Mouse (Mus musculus): Measurements from ENCODE around the gene Snrpc. TPM values are rescaled to one million over a fixed set of nuclear protein-coding genes. Genes with fewer than 3 reads are reported as not detected.

Snrpc gene
- polyA plus RNA-seq, 1 experiment from 2014 or later: 125 TPM

DNA sequence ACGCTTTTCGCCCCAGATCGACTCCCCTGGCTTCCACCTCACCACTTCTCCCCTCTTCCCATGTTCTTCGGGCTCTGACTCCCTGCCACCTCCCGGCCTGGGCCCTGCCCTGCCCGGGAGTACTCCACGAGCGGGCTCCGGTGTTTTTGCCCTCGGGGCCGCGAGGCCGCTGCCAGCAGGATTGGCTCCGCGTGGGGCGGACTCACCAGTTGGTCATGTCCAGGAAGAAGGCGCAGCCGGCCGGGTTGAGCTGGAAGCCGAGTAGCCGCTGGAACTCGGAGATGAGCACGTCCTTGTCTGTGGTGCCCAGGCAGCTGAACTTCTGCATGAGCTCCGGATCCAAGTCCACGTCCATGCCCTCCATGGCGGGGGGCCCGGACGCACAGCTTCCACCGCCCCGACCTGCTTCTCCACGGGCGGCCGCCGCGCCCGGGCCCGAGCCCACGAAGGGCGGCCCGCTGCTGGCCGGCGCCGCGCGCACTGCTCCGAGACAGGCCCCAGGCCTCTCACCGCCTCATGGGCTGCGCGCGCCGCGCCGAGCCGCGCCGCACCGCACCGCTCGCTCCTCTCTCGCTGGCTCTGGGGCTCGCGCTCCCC, 17.9 kb upstream of the Snrpc start:
- Histone ChIP-seq H3K4me3 (replicated peaks) (peak overlapping the region; percentile 94), H3K9ac (peak overlapping the region; percentile 99), H3K4me2 (peak overlapping the region; percentile 91), H3K36me3 (replicated peaks) (no peaks in the 10 kb centered on the region), H3K27me3 (no peaks in the 10 kb centered on the region), H3K9me3 (replicated peaks) (no peaks in the 10 kb centered on the region), H3K27ac (replicated peaks) (peak overlapping the region; percentile 93), H3K4me1 (replicated peaks) (peaks cover 63% of the 10 kb centered on the region)
- WGBS (ENCODE audit: insufficient replicate concordance): under 1% methylated on average over 61 of the region's 62 CpGs
- peak; percentile 35 for ATAC-seq (ENCODE audit: insufficient read depth)

DNA sequence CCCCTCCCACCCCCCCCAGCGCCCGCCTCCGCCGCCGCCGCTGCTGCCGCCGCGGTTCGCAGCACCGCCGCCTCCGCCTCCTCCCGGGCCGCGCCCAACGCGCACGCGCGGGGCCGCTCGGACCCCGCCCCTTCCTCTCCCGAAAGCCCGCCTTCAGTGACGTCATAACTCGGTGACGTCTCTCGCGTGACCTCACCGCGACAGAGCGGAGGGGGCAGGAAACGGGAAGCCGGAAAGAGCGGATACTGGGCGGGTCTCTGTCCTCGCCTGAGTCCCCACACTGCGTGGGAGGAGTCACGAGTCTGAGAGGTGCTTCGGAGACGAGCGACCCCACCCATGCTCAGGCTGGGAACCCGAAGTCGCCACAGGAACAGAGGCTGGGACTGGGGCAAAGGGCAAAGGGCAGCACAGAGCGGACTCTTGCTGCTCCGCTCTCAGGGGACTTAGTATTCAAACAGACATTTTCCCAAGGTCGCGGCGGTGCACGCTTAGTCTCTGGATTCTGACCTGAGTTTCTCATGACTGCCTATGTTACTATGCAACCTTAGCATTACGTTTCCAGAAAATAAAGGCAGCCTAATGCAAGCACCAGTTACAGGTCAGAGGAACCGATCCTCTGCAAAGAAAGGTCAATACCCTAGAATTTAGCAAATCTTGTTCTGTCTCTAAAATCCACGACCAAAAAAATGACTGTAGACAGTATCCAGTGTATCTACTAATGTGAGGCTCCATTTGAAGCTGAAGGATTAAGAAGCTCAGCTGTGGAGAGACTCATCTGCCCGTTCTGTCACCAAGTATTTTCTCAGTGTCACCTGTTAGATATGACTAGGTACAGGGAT, 17.2 kb upstream of the Snrpc start, which contains the start of gene D17Wsu92e:
TSS of gene D17Wsu92e (minus strand) at position 81 of the 839 bp plus-strand sequence.
- H3K4me2 ChIP-seq: peak within 1 kb of the TSS; percentile 91
- no peaks in the 10 kb centered on the region for H3K9me3 ChIP-seq (replicated peaks)
- H3K27me3 ChIP-seq: no peaks in the 10 kb centered on the region
- under 1% methylated on average over 55 of the region's 56 CpGs for WGBS (ENCODE audit: insufficient replicate concordance)
- H3K36me3 ChIP-seq (replicated peaks): no peaks in the 10 kb centered on the region
- peaks cover 68% of the 10 kb centered on the region for H3K4me1 ChIP-seq (replicated peaks)
- H3K4me3 ChIP-seq (replicated peaks): peak within 1 kb of the TSS; percentile 94
- H3K27ac ChIP-seq (replicated peaks): peak within 1 kb of the TSS; percentile 93
- peak; percentile 90 for ATAC-seq (ENCODE audit: insufficient read depth)
- peak within 1 kb of the TSS; percentile 99 for H3K9ac ChIP-seq

DNA sequence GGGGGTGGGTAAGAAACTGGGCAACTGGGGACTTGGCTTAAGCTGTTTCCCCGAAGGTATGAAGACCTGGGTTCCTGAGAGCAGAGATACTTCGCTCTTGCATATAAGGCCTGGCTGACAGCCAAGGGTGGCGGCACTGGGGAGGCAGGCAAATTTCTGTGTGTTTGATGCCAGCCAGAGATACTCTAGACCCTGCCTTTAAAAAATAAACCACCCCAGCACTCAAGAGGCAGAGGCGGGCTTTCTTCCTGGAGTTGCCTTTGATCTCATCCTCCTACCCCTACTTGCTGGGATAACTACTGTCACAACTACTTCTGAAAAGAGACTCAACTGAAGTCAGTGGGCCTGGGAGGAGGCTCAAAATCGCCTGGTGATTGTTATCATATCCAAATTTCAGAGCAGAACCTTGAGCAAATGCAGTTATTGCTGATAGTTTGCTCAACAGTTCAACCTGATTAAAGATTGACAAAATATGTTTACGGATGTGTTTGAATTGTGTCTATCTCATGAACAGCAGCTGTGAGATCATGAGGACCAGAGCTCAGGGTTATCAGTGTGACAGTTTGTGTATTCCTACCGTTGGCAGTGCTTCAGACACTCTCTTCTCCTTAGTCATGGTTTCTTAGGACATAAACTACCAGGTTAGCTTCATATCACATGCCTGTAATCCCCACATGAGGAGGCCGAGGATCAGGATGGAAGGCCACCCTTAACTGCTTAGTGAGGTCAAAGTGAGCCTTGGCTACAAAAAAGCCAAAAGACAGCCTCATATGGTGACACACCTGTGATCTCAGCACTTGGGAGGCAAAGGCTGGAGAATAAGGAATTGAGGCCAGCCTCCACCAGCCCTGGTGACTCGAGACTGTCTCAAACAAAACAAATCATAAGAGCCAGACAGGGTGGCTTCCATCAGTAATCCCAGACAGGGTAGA, 16.3 kb upstream of the Snrpc start:
- H3K4me2 ChIP-seq: peak overlapping the region; percentile 91
- peak; percentile 14 for ATAC-seq (ENCODE audit: insufficient read depth)
- WGBS (ENCODE audit: insufficient replicate concordance): 14% methylated on average over 9 of the region's 9 CpGs
- H3K27ac ChIP-seq (replicated peaks): peak overlapping the region; percentile 90
- no peaks in the 10 kb centered on the region for H3K36me3 ChIP-seq (replicated peaks)
- peak overlapping the region; percentile 94 for H3K4me3 ChIP-seq (replicated peaks)
- H3K9me3 ChIP-seq (replicated peaks): no peaks in the 10 kb centered on the region
- no peaks in the 10 kb centered on the region for H3K27me3 ChIP-seq
- peak overlapping the region; percentile 66 for H3K9ac ChIP-seq
- H3K4me1 ChIP-seq (replicated peaks): peaks cover 77% of the 10 kb centered on the region

DNA sequence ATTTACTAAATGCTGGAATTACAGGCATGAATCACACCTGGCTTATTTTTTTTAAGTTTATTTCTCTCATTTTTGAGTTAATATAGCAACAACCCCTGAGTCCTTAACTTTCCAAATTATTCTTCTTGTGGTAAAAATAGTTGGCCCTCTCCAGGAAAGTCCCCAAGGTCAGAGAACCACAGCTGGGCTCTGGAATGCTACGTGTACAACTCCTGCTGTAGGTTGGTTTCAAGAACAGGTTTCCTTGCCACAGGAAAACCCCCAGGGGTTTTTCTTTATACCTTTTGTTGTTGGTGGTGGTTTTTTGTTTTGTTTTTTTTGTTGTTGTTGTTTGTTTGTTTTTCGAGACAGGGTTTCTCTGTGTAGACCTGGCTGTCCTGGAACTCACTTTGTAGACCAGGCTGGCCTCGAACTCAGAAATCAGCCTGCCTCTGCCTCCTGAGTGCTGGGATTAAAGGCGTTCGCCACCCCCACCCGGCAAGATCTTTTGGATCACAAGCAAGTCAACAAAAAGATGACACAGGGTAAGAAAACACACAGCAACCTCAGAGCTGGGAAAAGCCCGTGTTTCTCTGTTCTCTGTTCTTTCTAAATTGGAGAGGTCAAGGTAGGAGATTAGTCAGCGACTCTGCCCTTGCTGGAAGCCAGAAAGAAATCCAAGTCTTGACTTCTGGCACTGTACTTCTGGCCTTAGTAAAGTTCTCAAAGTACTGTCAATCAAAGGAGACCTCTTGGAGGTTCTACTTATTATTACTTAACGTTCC, 14.6 kb upstream of the Snrpc start:
- Histone ChIP-seq H3K9ac (no peak overlapping the region), H3K4me1 (replicated peaks) (peaks cover 67% of the 10 kb centered on the region), H3K4me2 (no peak overlapping the region), H3K36me3 (replicated peaks) (no peaks in the 10 kb centered on the region), H3K4me3 (replicated peaks) (no peak overlapping the region), H3K27me3 (0 out of 2 replicates have a peak, but pooled peaks cover 6% of the 10 kb centered on the region), H3K27ac (replicated peaks) (peak overlapping the region; percentile 90; the same call in 1 of the 2 replicates), H3K9me3 (replicated peaks) (no peaks in the 10 kb centered on the region)
- ATAC-seq (ENCODE audit: insufficient read depth): no peak
- 76% methylated on average over 9 of the region's 9 CpGs for WGBS (ENCODE audit: insufficient replicate concordance)

DNA sequence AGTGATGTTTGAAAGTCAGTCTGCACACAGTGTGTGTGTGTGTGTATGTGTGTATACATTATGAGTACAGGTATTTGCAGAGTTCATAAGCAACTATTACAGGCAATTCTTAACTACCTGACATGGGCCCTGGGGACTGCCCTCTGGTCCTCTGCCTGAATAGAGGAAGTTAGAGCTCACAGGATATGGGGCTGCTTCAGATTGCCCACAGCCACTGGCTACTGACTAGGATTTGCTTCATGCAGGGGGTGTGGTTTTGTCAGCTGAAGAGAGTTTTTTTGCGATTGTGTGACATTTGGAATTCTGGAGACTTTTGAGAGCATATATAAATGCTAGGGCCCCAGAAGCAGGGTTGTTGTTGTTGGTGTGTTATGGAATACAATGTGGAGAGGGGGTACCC, 13.0 kb upstream of the Snrpc start:
- Histone ChIP-seq H3K4me3 (replicated peaks) (peak overlapping the region; percentile 55; the same call in 1 of the 2 replicates), H3K4me1 (replicated peaks) (peaks cover 51% of the 10 kb centered on the region), H3K4me2 (peak overlapping the region; percentile 73), H3K36me3 (replicated peaks) (no peaks in the 10 kb centered on the region), H3K27ac (replicated peaks) (peak overlapping the region; percentile 80), H3K27me3 (peaks cover 9% of the 10 kb centered on the region; the same call in 1 of the 2 replicates), H3K9me3 (replicated peaks) (no peaks in the 10 kb centered on the region), H3K9ac (peak overlapping the region; percentile 16; the same call in 1 of the 2 replicates)
- WGBS (ENCODE audit: insufficient replicate concordance): 20% methylated on average over 1 of the region's 1 CpGs
- no peak for ATAC-seq (ENCODE audit: insufficient read depth)

DNA sequence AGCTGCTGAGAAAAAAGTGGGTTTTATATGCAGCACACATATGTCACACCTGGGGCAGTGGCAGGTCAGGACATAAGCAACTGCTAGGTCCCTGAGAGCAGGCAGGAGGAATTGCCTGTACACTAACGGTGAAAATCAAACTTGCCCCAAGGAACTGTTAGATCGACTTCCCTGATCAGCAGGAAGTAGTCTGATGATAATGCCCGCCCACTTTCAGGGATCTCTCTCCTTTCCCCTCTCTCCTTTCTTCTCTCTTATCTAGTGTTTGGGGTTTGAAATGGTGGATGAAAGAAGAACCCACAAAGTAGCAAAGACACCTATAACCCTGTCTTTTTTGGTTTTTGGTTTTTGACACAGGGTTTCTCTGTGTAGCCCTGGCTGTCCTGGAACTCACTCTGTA, 12.4 kb upstream of the Snrpc start:
- WGBS (ENCODE audit: insufficient replicate concordance): 5% methylated on average over 3 of the region's 3 CpGs
- peaks cover 9% of the 10 kb centered on the region; the same call in 1 of the 2 replicates for H3K27me3 ChIP-seq
- H3K36me3 ChIP-seq (replicated peaks): no peaks in the 10 kb centered on the region
- ATAC-seq (ENCODE audit: insufficient read depth): no peak
- peak overlapping the region; percentile 55 for H3K4me3 ChIP-seq (replicated peaks)
- peaks cover 51% of the 10 kb centered on the region for H3K4me1 ChIP-seq (replicated peaks)
- H3K9ac ChIP-seq: peak overlapping the region; percentile 16
- peak overlapping the region; percentile 80 for H3K27ac ChIP-seq (replicated peaks)
- peak overlapping the region; percentile 73 for H3K4me2 ChIP-seq
- H3K9me3 ChIP-seq (replicated peaks): no peaks in the 10 kb centered on the region

DNA sequence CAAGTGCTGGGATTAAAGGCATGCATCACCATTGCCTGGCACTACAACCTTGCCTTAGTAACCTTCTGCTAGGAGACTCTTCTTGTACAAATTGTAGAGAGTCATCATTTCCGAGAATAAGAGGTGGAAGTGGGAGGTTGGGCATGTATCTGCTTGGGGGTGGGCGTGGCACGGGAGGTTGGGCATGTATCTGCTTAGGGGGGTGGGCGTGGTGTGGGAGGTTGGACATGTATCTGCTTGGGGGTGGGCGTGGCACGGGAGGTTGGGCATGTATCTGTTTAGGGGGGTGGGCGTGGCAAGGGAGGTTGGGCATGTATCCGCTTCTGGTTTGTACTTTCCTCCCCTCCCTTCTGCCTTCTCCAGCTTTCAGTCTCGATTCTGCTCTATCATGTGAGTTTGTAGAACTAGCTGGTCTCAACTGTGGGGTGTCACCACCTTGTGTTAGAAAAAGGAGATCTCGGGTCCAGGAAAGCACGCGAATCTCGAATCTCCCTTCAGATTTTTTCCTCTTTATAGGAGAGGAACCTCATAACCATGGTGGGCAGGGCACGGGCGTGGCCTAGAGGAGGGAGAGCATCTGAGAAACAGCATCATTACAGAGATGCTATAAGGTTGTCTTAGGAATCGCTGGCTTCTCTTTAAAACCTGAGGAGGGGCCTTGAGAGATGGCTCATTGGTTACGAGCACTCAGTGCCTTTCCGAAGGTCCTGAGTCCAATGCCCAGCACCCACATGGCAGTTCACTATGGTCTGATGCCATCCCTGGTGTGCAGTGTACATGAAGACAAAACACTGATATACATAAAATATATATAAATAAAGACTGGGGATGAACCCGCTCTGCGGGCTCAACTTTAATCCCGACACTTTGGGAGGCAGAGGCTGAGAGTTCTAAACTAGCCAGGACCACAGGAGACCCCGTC, 11.7 kb upstream of the Snrpc start:
- no peaks in the 10 kb centered on the region for H3K9me3 ChIP-seq (replicated peaks)
- peak overlapping the region; percentile 73 for H3K4me2 ChIP-seq
- H3K4me3 ChIP-seq (replicated peaks): peak overlapping the region; percentile 55
- H3K27me3 ChIP-seq: peaks cover 9% of the 10 kb centered on the region; the same call in 1 of the 2 replicates
- H3K9ac ChIP-seq: peak overlapping the region; percentile 32; the same call in 1 of the 2 replicates
- ATAC-seq (ENCODE audit: insufficient read depth): peak; percentile 72
- H3K36me3 ChIP-seq (replicated peaks): no peaks in the 10 kb centered on the region
- peaks cover 45% of the 10 kb centered on the region for H3K4me1 ChIP-seq (replicated peaks)
- 3% methylated on average over 22 of the region's 22 CpGs for WGBS (ENCODE audit: insufficient replicate concordance)
- peak overlapping the region; percentile 80 for H3K27ac ChIP-seq (replicated peaks)

DNA sequence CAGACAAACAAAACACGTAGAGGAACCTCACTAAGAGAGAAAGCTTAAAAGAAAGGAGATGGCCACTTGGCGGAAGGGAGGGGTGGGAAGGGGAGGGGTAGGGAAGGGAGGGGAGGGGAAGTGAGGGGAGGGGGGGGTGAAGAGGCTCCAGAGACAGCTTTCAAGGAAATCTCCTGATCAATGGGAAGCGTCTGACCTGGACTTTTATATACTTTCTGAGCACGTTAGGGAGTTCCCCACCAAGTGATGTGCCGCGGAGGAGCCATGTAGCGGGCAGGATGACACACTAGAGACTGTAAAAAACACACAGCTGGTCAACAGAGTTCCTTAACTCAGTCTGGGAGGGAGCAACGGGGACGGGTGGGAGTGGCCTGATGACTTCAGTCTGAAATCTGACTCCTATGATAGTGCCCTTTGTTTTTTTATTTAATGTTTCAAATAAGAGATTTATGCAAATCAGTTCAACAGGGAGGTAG, 11.0 kb upstream of the Snrpc start:
- Histone ChIP-seq H3K27ac (replicated peaks) (peak overlapping the region; percentile 80), H3K4me2 (peak overlapping the region; percentile 73), H3K9ac (no peak overlapping the region), H3K4me3 (replicated peaks) (peak overlapping the region; percentile 55), H3K27me3 (peaks cover 9% of the 10 kb centered on the region; the same call in 1 of the 2 replicates), H3K4me1 (replicated peaks) (peaks cover 38% of the 10 kb centered on the region), H3K9me3 (replicated peaks) (no peaks in the 10 kb centered on the region), H3K36me3 (replicated peaks) (no peaks in the 10 kb centered on the region)
- no peak for ATAC-seq (ENCODE audit: insufficient read depth)
- 3% methylated on average over 8 of the region's 9 CpGs for WGBS (ENCODE audit: insufficient replicate concordance)

DNA sequence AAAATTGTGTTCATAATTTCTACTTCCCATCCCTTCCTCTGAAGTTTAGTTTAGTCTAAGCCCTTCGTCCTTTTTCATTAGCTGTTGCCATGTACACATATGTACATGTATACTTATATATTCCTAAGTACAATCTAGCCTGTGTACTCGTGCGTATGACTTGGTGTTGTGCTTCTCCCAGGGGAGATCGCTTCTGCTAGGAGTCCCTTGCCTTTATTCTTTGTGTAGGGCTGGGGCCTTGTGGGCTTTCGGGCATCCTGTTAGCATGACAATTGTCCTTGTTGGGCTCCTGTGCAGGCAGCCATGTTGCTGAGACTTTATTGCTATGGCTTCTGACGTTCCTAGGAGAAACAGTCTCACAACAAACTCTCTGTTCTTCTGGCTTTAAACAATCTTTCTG, 10.4 kb upstream of the Snrpc start:
- 46% methylated on average over 6 of the region's 6 CpGs for WGBS (ENCODE audit: insufficient replicate concordance)
- no peak overlapping the region for H3K9ac ChIP-seq
- H3K9me3 ChIP-seq (replicated peaks): no peaks in the 10 kb centered on the region
- H3K4me2 ChIP-seq: no peak overlapping the region
- peaks cover 9% of the 10 kb centered on the region; the same call in 1 of the 2 replicates for H3K27me3 ChIP-seq
- H3K4me1 ChIP-seq (replicated peaks): peaks cover 32% of the 10 kb centered on the region
- no peak for ATAC-seq (ENCODE audit: insufficient read depth)
- H3K4me3 ChIP-seq (replicated peaks): no peak overlapping the region
- H3K36me3 ChIP-seq (replicated peaks): no peaks in the 10 kb centered on the region
- no peak overlapping the region for H3K27ac ChIP-seq (replicated peaks)
